Mouse (Mus musculus) hematopoietic stem cell, adult 5-6 weeks (primary cell): ENCODE data around the gene Rrp9. TPM values are rescaled to one million over a fixed set of nuclear protein-coding genes. Genes with fewer than 3 reads are reported as not detected.
A peak's percentile ranks its signal among the peaks of the same experiment; 100 is the strongest.

Experiments
- ATAC-seq, 2 experiments: fragments of 125-278 bp in 1 of 2; replicated peaks in 1 of 2; 2 replicates each; pipeline ENCODE4 v1.8.0; 2016 to 2017; ENCODE audit warnings: inconsistent platforms in 2 of 2, mild to moderate bottlenecking in 2 of 2, moderate number of reproducible peaks in 2 of 2, low read depth in 1 of 2, moderate TSS enrichment in 1 of 2; ENCODE audit not compliant: low FRiP score in 2 of 2, poor library complexity in 2 of 2, severe bottlenecking in 2 of 2, insufficient read depth in 1 of 2, low TSS enrichment in 1 of 2
- total RNA-seq: library from RNA; stranded (forward); fragments of 172-1452, 232-1000 nt; gene quantifications from 2 replicates; pipeline ENCODE4 v1.2.3, GENCODE M21; 2017

The Rrp9 gene
- total RNA-seq, 1 experiment from 2014 or later: 43.1 TPM

DNA sequence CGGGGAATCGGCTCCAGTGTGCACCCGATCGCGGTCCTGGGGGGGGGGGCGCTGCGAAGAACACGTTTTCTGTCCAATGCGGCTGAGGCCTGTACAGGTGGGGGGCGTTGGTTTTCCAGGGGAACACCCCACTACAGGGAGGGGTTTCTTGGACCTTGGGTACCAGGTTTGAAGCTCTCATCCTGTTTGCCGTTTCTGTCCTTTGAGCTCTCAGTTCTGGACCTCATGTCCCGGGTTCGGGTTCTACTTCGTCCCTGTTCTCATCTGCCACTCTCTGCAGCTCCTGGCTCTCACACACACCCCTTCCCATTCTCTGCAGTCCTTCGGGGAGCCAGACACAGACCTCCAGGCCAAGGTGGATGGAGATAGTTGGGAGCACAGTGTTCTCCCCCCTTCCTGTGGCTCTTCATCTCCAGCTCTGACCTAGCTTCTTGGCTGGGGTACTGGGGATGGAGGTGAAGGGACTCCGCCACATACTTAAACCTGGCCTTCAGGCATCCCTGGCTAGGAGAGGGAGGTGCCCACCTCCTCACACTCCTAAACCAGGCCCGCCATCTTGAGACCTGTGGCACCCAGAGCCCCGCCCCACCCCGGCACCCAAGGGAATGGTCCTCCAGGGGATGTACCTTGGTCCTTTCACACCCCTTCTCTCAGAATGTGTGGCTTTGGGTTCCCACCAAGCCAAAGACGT, 21.5 kb upstream of the Rrp9 start:
- ATAC-seq: no peak

DNA sequence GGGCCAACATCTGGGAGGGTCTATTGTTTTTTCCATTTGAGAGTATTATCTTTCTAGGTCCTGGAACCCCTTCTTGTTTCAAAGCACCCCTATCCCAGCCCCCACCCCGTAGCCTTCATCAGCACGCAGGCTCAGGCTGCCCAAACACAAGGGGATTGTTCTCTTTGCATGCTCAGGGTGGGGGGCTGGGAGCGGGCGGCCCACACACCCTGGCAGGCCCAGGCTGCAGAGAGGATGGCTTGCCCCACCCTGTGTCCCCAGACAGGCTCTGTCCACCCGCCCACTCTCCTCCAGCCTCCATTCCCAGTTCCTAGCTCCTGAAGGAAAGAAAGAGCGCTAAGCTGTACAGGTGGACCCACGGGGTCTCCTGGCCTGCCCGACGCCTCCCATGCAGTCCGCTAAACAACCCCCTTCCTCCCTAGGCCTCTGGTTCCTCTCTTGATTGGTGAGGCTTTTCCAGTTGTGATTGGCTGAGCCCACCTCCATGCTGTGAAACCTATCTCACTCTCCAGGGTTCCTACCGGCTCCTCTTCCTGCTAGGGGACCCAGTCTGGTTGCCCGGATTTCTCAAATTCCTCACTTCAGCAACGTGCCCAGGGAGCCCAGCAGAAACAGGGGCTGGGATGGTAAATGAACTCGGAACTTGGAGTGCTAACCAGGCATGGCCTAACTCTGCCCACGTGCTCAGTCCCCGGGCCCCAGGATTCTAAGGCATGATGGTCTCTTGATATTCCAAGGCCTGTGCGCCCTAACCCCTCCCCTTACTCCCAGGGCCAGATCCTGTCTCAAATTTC, 20.7 kb upstream of the Rrp9 start:
- no peak for ATAC-seq

DNA sequence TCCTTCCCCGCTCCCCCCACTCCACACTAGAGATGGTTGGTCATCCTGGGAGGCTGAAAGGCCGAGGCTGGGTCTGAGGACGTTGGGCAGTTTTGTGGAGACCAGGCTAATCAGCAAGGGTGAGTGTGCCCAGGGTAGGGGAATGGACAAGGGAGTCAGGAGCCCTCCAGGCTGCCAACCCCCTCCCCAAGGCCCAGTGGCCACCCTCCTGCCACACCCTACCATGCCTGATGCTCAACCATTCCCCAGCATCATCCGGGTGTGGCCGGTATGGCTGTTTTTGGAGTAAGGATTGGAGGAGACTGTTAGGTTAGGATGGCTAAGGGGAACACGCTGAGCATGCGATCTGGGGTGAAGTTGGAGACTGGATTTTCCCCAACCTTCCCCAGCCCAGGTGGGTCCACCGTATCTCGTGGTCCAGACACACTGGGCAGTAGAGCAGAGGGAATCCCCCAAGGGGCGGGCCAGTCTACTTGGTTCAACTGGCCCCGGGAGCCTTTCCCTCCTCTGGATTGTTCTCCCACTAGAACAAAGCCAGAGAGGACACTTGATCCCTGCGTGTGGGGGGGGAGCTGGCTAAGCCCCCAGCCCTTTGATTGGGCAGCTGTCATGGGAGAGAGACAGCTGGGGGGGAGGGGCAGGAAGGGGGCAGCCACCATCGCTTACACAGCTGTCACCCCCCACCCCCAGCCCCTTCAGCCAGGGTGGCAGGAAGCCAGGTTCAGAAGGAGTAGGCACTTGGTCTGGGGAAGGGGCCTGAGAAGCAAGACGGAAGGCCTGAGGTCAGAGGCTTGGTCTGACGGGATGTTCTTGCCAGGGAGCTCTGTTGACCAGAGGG, 19.2 kb upstream of the Rrp9 start:
- ATAC-seq: no peak

DNA sequence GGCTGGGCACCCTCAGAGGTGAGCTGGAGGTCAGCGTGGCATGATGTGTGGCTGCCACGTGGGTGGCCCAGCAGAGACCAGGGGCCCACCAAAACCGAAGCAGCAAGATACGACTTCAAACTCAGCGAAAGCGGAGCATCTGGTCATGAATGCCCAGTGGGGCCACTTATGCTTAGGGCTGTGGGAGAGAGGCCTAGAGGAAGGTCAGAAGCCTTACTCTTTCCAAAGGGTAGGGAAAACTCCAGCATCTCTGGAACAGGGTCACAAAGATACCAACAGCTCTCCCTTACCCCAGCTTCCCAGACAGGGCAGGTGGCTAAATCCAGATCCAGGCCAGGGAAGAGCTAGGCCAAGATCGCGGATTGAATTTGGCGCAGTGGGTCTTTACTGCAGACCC, 18.6 kb upstream of the Rrp9 start:
- ATAC-seq: no peak

DNA sequence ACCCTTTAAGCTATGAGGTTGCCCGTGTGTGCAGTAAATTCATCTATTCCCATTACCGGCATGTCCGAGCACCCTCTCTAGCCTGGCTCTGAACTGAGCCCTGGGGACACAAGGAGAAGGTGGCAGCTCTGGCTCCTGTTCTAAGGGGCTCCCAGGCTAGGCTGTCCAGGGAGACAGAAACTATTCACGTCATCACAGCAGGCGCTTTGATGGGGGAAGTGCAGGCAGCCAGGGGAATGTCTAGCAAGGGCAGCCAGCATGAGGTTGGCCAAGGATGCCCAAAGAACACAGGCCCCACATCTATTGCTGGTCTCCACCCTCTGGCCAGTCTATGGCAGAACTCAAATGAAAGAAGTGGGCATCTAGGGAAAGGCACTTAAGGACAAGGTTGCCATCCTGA, 17.8 kb upstream of the Rrp9 start:
- ATAC-seq: no peak

DNA sequence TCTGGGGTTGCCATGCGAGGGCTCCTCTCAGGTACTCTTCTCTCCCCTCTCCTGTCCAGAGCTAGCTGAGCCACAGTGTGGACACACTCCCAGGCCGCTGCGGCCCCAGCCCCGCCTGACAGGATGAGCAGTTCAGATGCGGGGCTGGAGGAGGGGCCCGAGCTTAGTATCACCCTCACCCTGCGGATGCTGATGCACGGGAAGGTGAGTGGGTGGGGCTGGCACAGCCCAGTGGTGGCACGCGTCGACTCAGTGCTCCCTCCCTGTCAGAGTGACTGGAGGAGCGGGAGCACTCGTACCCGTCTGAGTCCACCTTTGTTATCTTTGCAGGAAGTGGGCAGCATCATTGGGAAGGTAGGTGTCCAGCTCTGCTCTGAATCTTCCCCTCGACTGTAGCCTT, 15.8 kb upstream of the Rrp9 start:
- ATAC-seq: no peak

DNA sequence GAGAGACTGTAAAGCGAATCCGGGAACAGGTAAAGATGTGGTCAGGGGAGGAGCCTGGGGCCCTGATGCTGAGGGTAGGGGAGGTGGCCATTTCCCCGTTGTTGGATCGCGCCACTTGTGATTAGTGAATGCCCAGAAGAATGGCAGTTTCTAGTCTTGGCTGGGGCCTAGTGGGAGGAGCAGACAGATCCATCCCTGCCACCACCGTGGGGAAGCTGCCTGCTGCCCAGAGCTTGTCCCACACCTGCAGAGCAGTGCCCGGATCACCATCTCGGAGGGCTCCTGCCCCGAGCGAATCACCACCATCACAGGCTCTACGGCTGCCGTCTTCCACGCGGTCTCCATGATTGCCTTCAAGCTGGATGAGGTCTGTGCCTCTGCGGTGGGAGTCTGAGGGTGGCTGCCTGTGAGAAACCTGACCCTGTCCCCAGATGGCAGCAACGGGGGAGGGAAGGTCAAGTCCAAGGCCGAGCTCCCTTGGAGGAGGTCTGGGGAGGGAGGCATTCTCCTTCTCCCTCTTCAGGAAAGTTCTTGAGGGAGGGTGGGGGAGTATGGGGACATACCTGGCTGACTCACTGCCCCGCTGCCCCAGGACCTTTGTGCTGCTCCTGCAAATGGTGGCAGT, 15.2 kb upstream of the Rrp9 start:
- ATAC-seq: no peak

DNA sequence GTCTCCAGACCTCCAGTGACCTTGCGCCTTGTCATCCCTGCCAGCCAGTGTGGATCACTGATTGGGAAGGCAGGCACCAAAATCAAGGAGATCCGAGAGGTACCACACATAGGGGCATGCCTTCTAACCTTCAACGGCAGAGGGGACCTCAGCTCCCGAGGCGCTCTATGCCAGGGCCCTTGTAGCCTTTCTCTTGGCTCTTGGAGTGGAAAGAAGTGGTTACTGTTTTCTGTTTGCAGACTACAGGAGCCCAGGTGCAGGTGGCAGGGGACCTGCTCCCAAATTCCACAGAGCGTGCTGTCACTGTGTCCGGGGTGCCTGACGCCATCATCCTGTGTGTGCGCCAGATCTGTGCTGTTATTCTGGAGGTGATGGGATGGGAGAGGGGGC, 14.7 kb upstream of the Rrp9 start:
- ATAC-seq: no peak

DNA sequence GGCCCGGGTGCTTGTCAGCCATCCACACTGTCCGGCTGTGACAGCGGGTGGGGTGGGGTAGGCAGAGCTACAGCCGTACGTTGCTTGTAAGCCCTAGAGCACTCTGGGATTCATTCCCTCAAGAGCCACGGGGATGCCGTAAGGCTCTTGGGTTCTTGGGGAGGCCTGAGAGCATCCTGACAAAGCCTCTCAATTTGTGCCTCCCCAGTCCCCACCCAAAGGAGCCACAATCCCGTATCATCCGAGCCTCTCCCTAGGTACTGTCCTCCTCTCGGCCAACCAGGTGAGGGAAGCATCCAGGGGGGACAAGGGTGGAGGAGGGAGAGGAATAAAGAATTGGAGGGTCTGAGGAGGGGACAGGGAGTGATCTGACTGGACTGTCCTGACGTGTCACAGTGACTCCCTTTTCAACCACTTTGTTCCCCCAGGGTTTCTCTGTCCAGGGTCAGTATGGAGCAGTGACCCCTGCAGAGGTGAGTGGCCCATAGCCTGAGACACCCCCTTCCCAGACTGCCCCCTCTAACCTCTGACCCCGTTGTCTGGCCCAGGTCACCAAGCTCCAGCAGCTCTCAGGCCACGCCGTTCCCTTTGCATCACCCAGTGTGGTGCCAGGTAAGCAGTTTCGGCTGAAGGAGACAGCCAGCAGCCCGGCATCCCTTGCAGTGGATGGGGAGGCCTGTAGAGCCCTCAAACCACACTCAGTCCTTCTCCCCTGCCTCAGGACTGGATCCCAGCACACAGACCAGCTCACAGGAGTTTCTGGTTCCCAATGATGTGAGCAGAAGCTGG, 13.9 kb upstream of the Rrp9 start:
- no peak for ATAC-seq

DNA sequence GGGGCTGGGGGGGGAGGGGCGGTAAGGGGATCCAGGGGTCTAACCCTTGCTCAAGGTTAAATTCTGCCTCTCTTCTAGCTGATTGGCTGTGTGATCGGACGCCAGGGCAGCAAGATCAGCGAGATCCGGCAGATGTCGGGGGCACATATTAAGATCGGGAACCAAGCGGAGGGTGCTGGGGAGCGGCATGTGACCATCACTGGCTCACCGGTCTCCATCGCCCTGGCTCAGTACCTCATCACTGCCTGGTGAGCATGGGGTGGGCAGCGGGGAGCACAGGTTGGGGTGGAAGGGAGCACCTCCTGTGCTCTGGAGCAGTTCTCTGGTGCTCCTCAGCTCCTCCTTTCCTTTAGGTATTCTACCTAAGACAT, 13.3 kb upstream of the Rrp9 start:
- no peak for ATAC-seq

DNA sequence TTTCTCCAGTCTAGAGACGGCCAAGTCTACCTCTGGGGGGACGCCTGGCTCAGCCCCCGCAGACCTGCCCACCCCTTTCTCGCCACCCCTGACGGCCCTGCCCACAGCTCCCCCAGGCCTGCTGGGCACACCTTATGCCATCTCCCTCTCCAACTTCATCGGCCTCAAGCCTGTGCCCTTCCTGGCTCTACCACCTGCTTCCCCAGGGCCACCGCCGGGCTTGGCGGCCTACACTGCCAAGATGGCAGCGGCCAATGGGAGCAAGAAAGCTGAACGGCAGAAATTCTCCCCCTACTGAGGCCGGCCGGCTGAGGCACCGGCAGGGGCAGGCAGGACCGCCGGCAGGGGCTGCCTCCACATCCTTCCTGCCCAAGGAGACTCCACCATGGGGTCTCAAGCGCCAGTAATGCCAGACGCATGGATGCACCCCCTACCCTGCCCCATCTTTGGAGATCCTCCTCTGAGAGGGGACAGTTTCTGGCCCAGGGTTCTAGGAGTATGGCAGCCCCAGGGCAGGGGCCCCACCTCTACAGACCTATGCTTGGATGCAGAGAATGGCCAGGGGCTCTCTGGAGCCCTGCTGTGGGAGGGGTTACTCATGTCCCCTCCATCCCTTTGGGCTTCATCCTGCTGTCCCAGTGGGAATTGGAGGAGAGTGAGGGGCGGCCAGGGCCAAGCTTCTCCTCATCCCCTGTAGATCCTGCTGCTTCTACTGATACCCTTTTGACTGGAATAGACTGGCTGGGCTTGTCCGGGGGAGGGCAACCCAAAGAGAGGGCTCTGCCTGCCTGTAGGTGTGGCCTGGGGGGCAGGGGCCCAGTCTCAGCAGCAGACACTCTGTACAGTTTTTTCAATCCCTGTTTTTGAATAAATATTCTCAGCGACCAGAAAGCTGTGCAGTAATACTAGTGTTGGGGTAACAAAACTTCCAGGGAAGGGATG, 12.4 kb upstream of the Rrp9 start:
- ATAC-seq: no peak

DNA sequence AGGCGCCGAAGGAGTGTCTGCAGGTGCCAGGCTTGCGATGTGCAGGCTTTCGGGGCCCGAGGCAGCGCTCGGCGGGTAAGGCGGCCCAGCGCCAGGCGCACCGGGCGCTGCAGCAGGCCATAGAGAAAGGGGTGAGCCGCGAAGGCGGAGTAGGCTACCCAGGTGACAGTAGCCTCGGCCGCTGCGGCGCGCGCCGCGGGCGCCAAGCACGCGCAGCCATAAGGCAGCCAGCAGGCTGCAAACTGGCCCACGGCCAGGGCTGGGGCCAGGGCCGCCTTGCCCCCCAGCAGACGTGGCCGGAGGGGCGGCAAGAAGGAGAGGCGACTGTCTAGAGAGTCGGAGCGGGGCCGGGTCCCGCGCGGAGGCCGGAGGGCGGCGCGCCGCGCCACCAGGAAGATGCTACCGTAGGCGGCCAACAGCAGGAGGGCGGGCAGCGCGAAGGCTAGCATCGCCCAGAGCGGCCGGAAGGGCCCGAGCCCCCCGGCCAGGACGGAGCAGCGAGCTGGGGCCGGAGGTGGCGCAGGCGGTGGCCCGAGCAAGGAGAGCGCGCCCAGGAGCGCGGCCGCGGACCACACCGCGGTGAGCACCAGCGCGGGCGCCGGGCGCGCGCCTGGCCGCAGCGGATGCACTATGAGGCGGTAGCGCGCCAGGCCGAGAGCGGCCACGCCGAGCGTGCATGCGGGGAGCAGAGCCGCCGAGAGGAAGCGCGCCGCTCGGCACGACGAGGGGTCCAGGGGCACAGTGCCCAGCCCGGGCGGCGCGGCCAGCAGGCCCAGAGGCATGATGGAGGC, 10.8 kb upstream of the Rrp9 start:
- peak; percentile 23 to 33; a peak in 2 of 4 replicates for ATAC-seq

DNA sequence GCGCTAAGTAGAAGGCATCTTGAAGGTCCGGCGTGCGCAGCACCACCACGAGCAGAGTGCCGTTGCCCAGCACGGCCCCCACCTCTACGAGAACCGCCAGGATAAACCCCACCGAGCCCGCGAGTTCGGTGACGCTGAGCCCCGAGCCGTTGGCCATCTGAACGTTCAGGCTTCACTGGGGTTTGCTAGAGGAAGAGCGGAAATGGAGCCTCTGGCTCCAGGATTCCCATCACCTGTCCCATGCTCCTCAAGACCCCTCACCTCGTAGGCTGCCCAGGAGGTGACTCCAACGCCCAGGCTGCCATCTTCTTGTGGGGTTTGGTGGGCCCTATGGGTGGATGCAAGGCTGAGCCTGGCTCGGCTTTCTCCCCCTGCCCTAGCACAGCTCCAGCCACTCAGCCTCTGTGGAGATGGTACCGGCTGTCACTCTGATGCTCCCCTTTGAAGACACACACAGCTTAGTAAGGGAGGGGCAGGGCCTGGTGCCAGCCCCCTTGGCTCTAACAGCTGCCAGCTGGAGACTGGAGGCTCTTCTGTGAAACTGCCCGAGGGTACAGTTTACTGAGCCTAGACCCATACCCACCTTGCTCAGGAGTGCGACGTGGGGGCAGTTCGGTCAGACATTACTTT, 10.1 kb upstream of the Rrp9 start, which contains the start of gene Gpr62:
TSS of gene Gpr62 (minus strand) at position 368 of the 630 bp plus-strand sequence.
- no peak; a peak in 1 of 4 replicates for ATAC-seq

DNA sequence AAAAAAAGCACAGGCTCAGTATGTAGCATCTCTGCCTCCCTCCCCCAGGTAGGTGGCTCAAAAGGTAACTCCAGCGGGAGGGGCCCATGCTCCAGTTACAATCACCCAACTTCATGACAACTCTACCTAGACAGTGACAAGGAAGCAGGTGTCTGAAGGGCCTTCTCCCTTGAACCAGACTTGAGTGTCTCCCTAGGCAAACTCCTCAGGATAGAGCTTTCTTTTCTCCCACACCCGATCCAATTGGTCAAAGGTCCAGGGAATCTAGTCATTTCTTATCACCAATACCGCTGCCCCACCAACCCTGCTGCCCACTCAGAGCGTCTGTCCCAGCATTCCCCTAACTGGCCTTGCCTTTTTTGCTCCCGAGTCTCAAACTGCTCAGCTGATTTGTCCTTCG, 9.0 kb upstream of the Rrp9 start:
- no peak for ATAC-seq

DNA sequence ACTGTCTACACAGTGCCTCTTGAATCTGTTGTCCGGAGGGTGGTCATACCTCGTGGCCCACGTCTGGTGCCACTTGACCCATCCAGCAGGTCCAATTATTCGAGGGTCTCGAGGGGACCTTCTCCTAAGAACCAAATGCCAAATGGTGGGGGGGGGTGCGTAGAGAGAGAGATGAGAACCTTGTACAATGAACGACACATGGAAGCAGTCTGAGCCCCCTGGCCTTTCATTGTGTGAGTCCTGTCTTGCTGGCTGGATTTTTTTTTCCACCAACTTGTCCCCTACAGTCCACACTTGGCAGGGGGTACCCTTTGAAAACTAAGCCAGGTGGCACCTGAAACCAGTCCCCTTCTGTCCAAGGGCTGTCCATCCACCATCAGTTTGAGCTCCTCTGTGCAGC, 8.0 kb upstream of the Rrp9 start:
- no peak for ATAC-seq
